Mouse (Mus musculus) T-helper 2 cell (primary cell): ENCODE results near the gene Bcar1.

Source experiments
- in situ Hi-C: fragments of 300-600 bp; cut with MboI, MseI; formaldehyde crosslinking; loops from one replicate; pipeline ENCODE4 v1.15.1; 2025; ENCODE audit warnings: high pct_unique_total_duplicates

Bcar1 gene

DNA sequence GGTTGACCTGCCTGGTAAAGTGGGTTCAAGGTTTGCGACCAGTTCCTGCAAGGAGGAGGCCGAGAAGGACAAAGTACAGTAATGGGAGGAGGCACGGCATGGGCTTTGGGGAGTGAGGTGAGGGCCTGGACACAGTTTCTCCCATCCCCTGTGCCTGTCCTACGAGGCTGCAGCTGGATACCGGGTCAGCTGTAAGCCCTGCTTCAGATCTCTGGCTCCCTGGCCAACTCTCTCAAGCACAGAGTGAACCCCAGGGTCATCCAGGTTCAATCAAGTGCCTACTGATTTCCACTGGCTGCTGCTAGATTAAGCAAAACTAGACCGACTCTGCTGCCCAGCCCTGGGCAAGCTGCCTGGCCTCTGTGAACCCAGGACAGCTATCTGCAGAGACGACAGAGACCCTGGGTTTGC, 3.3 kb downstream of the Bcar1 start:
- in situ Hi-C loops = loop anchor here (25.0 kb wide), 1 partner anchor 1922 kb away; no protein-coding TSS in a partner anchor

DNA sequence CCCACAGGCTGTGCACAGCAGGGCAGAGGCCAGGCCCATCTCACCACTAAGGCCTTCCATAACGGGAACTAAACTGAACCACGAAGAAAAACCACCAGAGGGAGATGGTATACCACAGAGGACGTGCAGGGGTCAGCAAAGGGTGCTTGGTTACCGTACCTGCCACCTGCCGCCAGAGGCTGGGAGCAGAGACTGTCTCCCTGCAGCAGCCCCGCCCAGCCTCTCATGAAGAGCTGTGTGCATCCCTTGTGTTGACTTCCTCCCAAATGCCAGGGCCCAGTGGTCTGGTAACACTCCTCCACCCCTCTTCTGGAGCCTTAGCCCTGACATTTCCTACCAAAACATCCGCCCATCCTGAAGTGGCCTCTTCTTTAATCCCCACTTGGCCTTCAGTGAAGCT, 4.0 kb downstream of the Bcar1 start:
- in situ Hi-C loops = loop anchor here (25.0 kb wide), 1 partner anchor 1923 kb away; no protein-coding TSS in a partner anchor

DNA sequence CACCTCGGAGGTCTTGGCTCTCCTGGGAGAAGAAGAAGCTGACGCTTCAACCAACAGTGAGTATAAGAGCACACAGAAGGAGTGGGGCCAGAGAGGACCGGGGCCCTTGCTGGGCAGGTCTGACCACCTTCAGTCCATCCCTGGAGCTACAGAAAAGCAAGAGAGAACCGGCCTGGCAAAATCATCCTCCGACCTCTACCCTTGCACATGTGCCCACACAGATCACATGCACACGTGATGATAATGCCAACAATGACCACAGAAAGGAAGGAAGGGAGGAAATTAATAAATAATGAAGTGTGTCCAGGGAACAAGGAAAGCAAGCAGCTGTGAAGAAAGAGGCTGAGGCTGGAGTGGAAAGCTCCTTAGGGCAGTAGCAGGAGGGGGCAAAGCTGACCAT, 4.7 kb downstream of the Bcar1 start:
- in situ Hi-C loops = loop anchor here (25.0 kb wide), 1 partner anchor 1923 kb away; no protein-coding TSS in a partner anchor

DNA sequence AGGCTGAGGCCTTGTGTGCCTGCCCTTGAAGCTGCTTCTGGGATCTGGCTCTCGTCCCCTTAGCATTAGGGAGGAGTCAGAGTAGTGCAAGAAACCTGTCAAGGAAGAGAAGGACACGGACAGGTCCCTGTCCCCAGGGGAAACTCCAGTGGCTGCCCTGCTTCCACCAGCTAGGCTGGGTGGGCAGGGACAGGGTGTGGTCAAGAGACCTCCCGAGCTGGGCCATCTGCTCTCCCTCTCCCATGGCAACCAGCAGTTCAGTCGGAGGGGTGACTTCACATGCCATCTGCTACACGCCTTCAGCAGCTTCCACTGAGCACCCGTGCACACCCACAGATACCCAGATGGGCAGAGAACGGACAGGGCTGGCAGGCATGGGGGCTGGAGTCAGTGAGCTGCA, 7.3 kb downstream of the Bcar1 start:
- in situ Hi-C loops = loop anchor here (25.0 kb wide), 1 partner anchor 1926 kb away; no protein-coding TSS in a partner anchor

DNA sequence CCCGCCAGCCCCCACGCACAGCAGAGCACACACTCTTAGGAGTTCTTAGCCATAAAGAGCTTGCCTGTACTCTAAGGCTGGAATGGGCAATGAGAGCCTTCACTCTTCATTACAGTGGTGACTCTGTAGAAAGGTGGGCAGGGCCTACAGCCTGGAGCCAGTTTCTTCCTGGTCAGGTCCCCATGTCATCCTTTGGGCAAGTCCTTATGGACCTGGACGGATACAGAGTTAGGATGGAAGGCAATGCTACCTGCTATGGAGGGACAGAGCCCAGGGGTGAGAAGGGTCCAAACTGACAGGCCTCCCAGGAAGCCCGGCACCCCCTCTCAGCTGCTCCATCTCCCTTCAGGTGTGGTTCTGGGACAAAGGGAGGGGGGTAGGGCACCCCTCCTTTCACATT, 7.8 kb downstream of the Bcar1 start:
- in situ Hi-C loops = loop anchor here (25.0 kb wide), 1 partner anchor 1927 kb away; no protein-coding TSS in a partner anchor

DNA sequence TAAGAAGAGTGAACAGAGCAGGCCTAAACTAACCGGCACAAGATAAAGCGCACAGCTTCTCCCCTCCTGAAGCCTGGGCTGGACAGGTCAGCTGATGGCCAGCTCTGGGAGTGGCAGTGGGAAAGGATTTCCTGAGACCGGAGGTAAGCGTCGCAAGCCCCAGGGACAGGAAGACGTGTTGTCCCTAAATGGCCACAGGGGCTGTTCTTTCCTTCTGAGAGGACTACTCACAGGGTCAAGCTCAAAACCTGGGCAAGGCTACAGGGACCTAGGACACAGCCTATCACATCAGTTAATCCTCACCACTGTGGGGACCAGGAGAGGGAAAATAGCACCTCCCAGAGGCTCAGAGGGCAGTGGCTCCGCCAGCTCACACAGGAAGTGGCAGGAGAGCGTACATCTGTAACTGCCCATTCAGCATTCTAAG, 8.3 kb downstream of the Bcar1 start:
- in situ Hi-C loops = loop anchor here (25.0 kb wide), 1 partner anchor 1927 kb away; no protein-coding TSS in a partner anchor

DNA sequence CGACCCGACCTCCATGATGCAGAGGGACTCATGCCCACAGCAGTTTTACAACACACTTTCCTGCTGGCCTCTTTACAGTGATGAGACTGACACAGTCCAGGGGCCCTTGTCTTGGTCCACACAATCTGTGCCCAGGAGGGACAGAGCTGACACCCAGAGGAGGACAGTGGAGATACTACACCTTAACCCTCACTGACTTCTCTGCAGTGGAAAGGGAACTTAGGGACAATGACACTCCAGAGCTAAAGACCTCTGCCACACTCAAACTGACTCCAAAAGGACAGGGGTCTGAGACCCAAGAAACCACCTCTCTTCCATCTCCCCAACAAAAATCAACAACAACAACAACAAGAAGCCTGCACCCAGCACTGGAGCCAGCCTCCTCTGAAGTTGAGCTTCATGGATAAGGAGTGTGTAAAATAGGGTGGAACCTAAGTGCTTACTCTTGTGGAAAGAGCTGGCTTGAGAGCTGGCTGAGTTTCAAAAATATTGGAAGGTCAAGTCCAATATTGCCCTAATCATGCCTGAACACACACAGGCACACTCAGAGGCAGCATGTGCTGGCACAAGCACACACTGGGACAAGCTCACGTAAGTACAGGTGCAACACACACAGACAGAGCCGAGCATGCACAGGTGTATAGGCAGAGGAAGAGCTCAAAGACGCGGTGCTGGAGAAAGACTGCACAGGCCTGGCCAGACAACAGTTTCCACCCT, 9.2 kb downstream of the Bcar1 start:
- in situ Hi-C loops = loop anchor here (25.0 kb wide), 1 partner anchor 1928 kb away; no protein-coding TSS in a partner anchor

DNA sequence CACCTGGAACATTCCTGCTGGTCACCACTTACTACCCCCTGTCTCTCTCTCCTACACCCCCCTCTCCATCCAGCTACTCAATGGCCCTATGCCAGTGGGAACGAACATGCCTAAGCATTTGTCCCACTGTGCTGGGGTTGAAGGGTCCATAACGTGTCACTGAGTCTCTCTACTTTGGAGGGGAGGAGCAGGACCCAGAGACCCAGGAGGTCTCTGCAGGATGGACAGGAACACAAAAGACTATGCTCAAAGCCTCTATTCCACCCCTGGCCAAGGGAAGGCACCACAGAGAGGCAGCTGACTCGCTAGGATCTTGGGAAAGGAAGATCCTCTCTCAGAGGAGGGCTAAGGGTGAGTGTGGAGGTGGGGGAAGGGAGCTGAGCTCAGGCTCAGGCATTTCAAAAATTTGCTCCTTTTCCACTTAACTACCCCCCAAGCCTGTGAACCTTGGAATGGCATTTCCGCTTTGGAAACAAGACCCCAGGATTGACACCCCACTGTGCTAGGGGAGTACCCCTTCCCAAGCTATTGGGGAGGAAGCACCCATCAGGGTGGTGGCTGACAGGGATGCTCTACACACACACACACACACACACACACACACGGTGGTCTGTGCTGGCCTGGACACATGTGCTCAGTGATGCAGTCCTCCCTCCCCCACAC, 9.9 kb downstream of the Bcar1 start:
- in situ Hi-C loops = loop anchor here (25.0 kb wide), 1 partner anchor 1929 kb away; no protein-coding TSS in a partner anchor

DNA sequence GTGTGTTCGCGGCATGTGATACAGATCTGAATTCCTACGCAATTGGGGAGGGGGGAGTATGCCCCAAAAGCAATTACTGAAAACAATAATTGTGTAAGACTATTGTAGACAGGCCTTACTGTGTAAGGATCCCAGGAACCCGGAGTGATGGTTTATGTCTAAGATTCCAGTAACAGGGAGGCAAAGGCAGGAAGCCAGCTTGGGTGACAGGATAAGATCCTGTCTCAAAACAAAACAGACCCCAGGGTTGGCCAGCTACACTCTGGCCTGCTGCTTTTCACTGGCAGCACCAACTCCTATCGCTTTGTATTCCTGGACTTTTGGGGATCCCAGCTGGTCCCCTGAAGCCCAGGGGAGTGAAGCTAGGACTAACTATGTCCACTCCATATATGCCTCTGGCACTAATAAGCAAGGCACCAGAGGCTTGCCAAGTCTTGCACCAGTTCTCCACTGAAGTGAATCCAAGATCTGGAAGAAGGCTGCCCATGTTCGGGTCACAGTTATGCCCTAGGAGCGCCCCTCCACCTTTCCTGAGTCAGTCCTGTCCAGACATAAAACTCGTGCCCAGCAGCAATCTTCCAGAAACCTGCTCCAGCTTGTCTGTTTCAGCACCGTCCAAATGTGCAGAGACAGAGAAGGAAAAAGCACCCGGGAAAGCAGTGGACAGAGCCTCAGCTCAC, 11.1 kb downstream of the Bcar1 start:
- in situ Hi-C loops = loop anchor here (25.0 kb wide), 1 partner anchor 1930 kb away; no protein-coding TSS in a partner anchor

DNA sequence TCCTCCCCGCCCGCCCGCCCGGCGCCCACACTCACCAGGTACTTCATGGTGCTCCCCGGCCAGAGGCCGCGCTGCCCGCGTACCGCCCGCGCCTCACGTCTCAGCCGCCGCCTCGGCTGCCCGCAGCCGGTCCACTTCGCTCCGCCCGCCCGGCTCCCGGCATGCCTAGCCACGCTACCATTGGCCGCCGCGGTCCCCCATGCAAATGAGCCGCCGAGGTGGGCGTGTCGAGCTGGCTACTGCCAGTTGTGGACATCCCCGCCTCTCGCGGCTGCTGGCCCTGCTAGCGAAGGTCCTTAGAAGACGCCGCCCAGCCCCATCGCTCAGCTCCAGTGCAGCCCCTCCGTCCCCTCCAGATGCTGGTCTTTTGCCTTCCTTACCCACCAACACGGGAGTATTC, 11.6 kb downstream of the Bcar1 start:
- in situ Hi-C loops = loop anchor here (25.0 kb wide), 1 partner anchor 1930 kb away; no protein-coding TSS in a partner anchor

DNA sequence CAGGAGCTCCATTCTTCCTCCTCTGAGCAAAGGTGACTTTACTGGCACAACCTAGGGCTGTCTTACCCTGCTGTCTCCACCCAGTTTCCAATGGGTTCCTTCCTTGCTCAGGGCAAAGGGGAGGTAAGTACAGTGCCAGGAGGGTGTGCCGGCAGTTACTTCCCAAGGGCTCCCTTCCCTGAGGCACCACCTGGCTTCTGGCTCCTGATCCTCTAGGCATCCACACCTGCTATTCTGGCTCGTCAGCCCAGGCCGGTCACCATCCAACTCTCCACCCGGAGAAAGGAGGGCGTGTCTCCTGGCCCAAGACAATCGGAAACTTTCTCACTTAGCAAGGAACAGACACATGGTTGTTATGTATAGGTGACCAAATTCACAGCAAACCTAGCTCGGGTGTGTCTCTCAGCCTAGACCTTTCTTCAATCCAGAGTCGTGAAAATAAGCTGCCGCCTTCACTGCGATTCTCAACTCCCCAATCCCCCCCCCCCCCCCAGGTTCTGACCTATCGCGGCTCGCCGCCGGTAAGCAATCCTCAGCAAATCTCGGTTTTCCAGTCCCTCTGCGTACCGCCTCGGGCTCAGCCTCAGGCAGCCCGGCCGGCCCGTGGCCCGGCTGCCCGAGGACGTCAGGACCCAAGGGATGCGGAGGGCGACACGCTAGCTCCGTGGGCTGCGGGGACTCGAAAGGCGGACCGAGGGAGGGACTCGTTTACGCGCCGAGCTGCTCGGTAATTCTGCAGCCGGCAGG, 12.2 kb downstream of the Bcar1 start:
- in situ Hi-C loops = loop anchor here (25.0 kb wide), 1 partner anchor 1931 kb away; no protein-coding TSS in a partner anchor

DNA sequence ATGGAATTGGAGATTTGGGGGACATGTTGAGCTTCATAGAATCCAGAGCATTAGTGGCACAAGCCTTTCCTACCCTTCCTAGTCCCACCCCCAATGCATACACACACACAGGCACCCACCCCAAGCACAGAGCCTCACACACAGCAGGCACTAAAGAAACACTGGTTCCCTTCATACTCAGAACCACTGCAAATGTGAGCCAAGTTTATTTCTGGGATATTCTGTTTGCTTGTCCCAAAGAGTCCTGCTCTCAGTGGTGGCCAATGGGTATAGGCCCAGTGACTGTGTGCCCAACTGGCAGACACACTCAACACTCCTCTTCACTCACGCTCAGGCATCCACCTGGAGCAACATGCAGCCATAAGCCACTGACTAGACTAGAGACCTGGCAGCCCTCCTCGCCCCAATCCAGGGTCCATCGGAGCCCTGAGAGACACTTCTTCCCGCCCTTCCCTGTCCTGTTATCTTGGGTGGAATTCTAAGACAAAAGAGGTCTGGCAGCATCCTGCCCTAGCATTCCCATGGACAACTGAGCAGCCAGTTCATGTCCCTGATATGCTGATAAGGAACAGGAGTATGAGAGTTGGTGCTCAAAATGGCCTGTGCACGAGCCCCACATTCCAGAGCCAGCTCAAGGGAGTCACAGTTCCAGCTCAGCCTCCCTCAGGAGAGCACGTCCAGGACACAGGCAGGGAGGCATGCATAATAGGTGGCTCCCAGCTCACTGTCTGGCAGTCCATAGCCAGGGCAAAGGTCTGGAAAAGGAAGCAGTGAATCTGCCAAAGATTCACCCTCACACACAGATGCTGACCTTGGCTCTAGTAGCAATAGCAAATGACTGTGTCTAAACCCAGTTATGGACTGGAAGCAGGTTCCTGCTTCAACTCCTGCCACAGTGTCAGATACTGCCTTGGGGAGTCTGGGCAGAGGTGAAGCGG, 14.1 kb downstream of the Bcar1 start:
- in situ Hi-C loops = loop anchor here (25.0 kb wide), 1 partner anchor 1933 kb away; no protein-coding TSS in a partner anchor

DNA sequence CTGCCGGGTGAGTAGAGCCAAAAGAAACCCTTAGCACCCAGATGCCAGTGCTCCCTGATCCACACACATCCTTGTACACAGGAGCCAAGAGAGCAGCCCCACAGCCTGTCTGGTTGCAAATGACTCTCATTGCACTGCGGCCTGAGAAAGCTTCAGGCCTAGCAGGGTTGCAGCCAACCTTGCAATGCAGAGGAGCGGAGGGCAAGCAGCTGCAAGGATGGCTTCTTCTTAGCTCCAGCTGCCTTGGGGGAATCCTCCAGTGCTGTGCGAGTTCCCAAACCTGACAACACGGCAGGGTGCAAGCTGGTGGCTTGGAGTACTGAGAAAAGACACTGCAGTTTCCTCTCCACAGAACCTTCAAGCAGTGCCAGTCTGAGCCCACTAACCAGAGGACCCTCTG, 15.1 kb downstream of the Bcar1 start:
- in situ Hi-C loops = loop anchor here (25.0 kb wide), 1 partner anchor 1934 kb away; no protein-coding TSS in a partner anchor

DNA sequence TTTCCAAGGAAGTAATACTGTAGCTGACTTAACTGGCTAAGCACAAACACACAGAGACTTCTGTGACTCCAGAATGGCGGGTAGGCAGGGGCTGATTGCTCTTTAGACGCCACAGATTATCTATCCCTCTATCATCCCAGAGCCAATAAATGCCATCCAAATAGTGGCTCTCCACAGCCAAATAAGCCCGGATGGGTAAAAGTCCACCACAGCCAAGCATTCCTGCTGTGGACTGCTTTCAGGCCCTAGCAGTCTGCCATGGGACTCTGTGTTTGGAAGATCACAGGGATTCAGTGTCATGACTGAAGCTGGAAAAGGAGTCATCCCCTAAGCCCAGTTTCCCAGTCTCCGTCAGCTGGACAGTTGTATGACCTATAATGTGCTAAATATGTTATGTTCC, 16.1 kb downstream of the Bcar1 start:
- in situ Hi-C loops = loop anchor here (25.0 kb wide), 1 partner anchor 1935 kb away; no protein-coding TSS in a partner anchor

DNA sequence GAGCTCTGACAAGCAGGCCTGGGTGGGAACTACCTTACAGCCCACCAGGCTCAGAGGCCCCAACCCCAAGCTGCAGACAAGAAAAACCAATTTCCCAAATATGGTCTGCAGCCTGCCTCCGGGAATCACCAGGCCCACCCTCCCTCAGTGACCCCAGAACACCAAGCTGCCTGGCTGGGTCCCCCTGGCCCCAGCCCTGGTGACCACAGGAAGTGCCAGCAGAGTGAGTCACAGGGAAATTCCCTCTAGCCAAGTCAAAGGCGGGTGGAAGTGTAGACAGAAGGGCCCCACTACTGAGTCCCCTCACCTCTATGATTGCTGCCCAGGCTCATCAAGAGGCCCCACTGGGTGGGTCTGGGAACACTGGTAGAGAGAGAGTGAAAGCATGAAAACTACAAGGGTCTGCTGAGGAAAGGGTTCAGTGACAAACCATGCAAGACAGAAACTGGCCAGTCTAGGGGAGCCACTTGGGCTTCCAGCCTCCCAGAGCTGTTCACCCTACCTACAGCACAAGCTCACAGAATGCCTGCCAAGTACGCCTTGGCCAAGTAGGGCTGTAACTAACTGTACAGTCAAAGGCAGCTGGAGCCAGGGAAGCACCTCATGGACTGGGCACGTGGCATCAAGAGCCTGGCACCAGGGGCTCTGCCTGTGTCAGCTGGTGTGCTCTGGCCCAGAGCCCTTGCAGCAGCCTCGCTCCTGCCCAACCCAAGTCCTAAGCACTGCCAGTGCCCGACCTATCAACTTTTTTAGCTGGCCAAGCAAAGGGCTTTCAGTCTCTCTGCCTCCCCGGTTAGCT, 17.3 kb downstream of the Bcar1 start:
- in situ Hi-C loops = loop anchor here (25.0 kb wide), 1 partner anchor 1936 kb away; no protein-coding TSS in a partner anchor

DNA sequence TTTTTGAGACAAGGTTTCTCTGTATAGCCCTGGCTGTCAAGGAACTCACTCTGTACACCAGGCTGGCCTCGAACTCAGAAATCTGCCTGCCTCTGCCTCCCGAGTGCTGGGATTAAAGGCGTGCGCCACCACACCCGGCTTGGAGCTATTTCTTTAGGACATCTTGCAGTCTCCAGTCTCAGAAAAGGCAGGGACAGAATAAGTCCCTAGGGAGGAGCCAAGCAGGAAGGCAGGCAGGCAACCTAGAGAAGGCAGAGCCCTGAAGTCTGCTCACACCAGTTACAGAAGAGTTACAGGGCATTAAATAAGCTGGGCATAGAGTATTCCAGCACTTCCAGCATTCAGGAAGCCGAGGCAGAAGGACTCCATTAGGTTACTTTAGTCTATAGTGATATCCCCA, 18.3 kb downstream of the Bcar1 start:
- in situ Hi-C loops = loop anchor here (25.0 kb wide), 1 partner anchor 1937 kb away; no protein-coding TSS in a partner anchor

DNA sequence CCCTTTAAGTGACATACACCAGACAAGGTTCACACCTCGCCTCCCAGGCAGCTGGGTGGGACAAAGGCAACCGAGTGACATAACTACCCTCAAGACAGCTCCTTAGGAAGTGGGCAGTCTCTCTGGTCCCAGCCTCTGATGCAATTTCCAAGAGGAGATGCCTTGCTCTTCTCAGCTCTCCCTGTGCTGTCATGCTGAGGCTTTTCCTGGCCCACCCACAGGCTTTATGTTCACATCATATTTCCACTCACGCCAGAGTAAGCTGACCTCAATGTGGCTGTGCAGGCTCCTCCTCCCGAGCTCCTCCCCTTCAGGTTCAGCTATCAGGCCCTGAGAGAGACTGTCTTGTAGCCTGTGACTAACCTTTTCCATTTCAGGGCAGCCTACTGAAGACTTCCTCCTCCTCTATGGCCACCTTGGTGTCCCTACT, 23.5 kb downstream of the Bcar1 start:
- in situ Hi-C loops = no loop called here

DNA sequence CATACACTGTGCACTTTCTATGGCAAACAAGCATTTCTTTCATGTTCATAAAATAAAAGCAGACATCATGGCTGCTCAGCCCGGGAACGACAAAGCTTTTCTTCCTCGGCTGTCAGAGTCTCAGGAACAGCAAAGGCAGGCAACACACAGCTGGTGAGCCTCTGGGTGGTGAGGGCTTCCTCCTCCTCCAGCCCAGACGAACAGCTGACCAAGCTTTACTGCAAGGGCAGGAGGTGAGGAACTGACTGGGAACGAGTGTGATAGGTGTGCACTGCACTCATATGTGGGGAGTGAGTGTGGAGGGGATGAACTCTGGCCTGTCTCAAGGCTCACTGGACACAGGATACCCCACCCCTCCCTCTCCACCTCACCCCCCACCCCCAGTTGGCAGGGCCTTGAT, 24.7 kb downstream of the Bcar1 start:
- in situ Hi-C loops = no loop called here

DNA sequence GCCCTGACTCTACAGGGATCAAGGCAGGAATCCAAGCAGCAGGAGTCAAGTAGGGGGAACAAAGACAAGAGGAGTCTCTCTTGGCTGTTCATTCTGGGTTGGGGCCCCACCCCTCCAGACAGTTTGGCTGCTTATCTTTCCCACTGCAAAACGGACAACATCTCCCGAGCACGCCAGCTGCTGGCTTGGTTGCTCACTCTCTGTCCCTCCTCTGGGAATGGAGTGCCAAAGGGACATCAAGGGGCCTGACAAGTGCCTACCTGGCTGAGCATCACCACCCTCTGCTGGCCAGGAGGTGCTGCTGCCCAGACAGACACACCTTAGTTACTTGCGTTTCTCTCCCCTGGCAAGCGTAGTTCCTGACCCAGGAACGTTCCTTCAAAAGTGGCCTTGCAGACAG, 25.7 kb downstream of the Bcar1 start:
- in situ Hi-C loops = no loop called here
